Mouse (Mus musculus): ENCODE data around the gene Smarca2.
"Not testable (repeated sequence)": the region's sequence is repeated elsewhere in the genome, so short reads cannot be mapped to it uniquely, and the experiment has no call there.

Smarca2 gene

GRCm38 (mm10) chr19:26616271-26616670 is 11.4 kb downstream of the Smarca2 start:
- no peak for DNase-seq (ENCODE audit: extremely low spot score)

GRCm38 (mm10) chr19:26617287-26617686 is 12.4 kb downstream of the Smarca2 start:
- no peak for DNase-seq (ENCODE audit: extremely low spot score)

GRCm38 (mm10) chr19:26630712-26631235 is 25.9 kb downstream of the Smarca2 start:
- DNase-seq (ENCODE audit: extremely low spot score): no peak

GRCm38 (mm10) chr19:26632228-26632627 is 27.4 kb downstream of the Smarca2 start:
- no peak for DNase-seq (ENCODE audit: extremely low spot score)

- no peak for DNase-seq (ENCODE audit: extremely low spot score)
Observed at GRCm38 (mm10) chr19:26640556-26640955, 35.7 kb downstream of the Smarca2 start.

GRCm38 (mm10) chr19:26641269-26641668 is 36.4 kb downstream of the Smarca2 start:
- DNase-seq (ENCODE audit: extremely low spot score): no peak

- DNase-seq (ENCODE audit: extremely low spot score): no peak
Observed at GRCm38 (mm10) chr19:26643011-26643410, 38.2 kb downstream of the Smarca2 start.

- no peak for DNase-seq (ENCODE audit: extremely low spot score)
Observed at GRCm38 (mm10) chr19:26643936-26644335, 39.1 kb downstream of the Smarca2 start.

- DNase-seq (ENCODE audit: extremely low spot score): no peak
Observed at GRCm38 (mm10) chr19:26645016-26645415, 40.2 kb downstream of the Smarca2 start.

GRCm38 (mm10) chr19:26646128-26646527 is 41.3 kb downstream of the Smarca2 start:
- no peak for DNase-seq (ENCODE audit: extremely low spot score)

- no peak for DNase-seq (ENCODE audit: extremely low spot score)
Observed at GRCm38 (mm10) chr19:26650585-26651273, 45.9 kb downstream of the Smarca2 start.

GRCm38 (mm10) chr19:26658324-26658723 is 53.5 kb downstream of the Smarca2 start:
- no peak for DNase-seq (ENCODE audit: extremely low spot score)

- no peak for DNase-seq (ENCODE audit: extremely low spot score)
Observed at GRCm38 (mm10) chr19:26659976-26660375, 55.1 kb downstream of the Smarca2 start.

- DNase-seq (ENCODE audit: extremely low spot score): no peak
Observed at GRCm38 (mm10) chr19:26661198-26661597, 56.3 kb downstream of the Smarca2 start.

GRCm38 (mm10) chr19:26666303-26666702 is 61.5 kb downstream of the Smarca2 start:
- no peak for DNase-seq (ENCODE audit: extremely low spot score)

GRCm38 (mm10) chr19:26670089-26670488 is 65.2 kb downstream of the Smarca2 start:
- no peak for DNase-seq (ENCODE audit: extremely low spot score)

- DNase-seq (ENCODE audit: extremely low spot score): not testable (repeated sequence)
Observed at GRCm38 (mm10) chr19:26671413-26671812, 66.6 kb downstream of the Smarca2 start.

- no peak for DNase-seq (ENCODE audit: extremely low spot score)
Observed at GRCm38 (mm10) chr19:26675917-26676316, 71.1 kb downstream of the Smarca2 start.

GRCm38 (mm10) chr19:26678543-26678942 is 73.7 kb downstream of the Smarca2 start:
- DNase-seq (ENCODE audit: extremely low spot score): no peak

GRCm38 (mm10) chr19:26679674-26680073 is 74.8 kb downstream of the Smarca2 start:
- no peak for DNase-seq (ENCODE audit: extremely low spot score)

GRCm38 (mm10) chr19:26681549-26681948 is 76.7 kb downstream of the Smarca2 start:
- DNase-seq (ENCODE audit: extremely low spot score): no peak

- no peak for DNase-seq (ENCODE audit: extremely low spot score)
Observed at GRCm38 (mm10) chr19:26682130-26682529, 77.3 kb downstream of the Smarca2 start.

GRCm38 (mm10) chr19:26682731-26683130 is 77.9 kb downstream of the Smarca2 start:
- no peak for DNase-seq (ENCODE audit: extremely low spot score)

- no peak for DNase-seq (ENCODE audit: extremely low spot score)
Observed at GRCm38 (mm10) chr19:26683731-26684130, 78.9 kb downstream of the Smarca2 start.

Measured in embryo, embryonic 9.5 days (tissue).